Mouse (Mus musculus): Measurements from ENCODE around the gene Aqp8.

Aqp8 gene

DNA sequence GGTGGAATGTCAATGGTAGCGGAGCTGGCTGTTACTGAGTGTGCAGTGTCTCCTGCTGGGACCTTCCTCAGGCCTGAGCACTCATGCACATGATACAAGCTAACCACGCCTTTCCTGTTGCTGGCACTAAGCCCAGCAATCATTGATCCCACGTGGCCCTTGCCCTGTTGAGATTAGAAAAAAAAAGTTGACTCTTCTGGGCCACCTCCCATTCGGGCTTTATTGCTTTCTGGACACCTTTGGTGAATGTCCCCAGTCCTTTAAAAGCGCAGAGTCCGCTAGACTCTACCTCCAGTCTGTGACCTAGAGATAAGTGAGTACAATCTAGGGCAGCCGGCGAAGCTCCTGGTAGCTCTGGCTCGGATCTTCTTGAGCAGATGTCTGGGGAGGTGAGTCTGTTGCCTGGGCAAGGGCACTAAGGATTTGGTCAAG lies at the start of gene Aqp8:
TSS of gene Aqp8 (plus strand) at position 222 of the 432 bp plus-strand sequence.
- peak; percentile 83 for DNase-seq (ENCODE audit: low spot score in 2 of 2)

DNA sequence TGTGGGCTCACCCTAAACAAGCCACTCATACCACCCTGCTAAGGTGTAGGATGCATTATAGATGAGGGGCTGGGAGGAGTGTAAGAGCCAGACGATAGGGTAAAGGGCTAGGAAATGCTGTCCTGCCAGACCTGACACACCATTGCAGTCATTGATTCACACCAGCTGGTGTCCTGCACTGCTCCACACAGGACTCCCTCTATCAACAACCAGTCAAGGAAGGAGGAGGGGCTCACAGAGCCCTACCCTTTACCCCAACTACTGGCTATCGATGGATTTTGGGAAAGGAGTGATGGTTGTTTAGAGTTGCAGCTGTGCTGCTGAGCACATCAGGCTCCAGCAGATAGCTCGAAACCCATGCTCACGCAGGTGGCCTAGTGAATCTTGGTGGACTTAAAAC lies 45.3 kb upstream of the Aqp8 start:
- DNase-seq (ENCODE audit: low spot score in 2 of 2), result no peak

DNA sequence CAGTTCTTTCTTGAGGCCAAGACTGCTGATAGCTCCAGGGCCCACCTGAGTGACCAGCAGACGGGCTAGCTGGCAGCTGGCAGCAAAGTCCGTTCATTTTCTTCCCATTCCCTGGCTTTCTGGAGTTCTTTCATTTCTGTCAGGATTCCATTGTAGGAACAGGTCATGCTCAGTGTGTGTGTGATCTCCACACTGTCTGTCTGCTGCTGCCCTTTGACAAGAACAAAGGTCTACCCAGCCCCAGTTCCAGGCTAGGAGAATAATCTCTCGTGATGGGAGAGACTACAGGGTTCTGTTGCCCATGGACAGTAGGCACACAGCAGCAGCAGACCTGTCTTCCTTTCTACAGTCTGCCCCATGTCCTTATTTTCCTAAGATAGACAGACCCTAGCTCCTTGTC lies 44.4 kb upstream of the Aqp8 start:
- DNase-seq (ENCODE audit: low spot score in 2 of 2), result no peak

DNA sequence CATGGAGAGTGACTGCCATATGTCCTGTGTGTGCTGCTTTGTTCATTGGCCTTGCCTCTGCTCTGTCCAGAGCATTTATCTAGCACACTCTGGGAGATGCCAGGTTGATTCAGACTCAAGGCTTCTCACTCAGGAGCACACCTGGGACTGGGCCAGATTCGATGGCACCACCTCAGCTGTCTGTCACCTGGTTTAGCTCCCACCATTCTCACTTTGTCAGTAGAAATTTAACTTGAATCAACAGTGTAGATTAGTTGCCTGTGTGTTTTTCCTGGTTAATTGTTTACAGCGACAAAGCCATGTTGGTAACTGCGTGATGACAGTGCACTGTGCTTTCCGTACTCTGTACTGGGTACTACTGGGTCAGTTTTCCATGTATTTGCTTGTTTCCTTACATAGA lies 42.1 kb upstream of the Aqp8 start:
- no peak for DNase-seq (ENCODE audit: low spot score in 2 of 2)

DNA sequence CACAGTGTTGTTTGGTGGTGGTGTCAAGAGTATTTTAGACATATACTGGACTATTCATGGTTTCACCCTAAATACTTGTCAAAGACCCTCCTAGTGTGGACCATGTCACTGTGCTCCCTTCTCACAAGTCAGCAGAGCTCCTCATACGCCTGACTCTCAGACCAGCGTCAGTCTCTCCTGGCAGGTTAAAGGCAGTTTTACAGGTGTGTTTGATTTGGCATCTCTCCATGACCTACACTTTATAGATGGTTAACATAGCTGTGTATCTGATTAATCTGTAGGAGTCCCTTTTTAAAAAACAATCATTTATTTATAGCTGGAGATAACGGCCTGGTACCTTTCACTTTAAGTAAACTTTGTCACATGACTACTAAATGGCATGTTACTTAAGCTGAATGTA lies 40.1 kb upstream of the Aqp8 start:
- no peak for DNase-seq (ENCODE audit: low spot score in 2 of 2)

DNA sequence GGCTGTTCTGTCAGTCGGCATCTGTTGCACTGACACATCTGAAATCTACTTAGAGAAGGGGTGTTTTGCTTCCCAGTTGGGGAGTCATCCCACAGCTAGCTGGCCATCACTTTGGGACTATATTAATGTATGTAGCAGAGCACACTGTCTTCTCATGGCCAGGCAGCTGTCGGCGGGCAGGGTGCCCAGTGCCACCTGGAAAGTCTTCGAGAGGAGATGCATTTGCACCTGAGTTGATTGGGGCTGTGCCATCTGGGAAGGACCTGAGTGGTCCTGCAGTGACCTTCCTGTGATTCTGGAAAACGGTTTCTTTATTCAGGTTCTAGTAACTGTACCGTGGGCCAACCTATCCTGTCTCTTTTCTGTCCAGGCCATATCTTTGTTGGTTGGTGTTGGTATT lies 37.8 kb upstream of the Aqp8 start:
- DNase-seq (ENCODE audit: low spot score in 2 of 2), result no peak

DNA sequence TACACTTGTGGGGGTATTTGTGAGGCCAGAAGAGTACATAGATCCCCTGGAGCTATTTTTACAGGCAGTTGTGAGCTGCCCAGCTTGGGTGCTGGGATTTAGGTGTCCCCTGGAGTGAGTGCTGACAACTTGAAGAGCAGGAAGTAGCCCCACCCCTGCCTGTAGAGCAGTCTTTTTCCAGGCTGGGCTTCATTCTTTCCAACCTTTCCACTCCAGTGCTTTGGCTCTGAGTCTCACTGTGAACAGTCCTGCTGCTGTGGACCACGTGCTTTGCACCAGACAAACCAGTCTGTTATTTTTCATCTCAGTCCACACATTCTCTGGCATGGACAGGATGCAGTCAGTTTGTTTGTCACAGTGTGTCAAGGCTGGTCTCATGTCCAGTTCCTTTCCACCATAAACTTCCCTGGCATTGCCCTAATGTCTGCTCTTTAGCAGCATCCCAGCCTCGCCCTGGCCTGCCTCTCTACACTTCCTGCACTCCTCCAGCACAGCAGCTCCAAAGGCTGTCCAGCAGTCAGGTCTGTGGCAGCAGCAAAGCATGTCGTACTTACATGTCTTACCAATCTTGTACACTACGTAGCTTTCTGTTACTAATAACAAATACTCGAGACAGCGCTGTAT lies 36.8 kb upstream of the Aqp8 start:
- no peak for DNase-seq (ENCODE audit: low spot score in 2 of 2)

DNA sequence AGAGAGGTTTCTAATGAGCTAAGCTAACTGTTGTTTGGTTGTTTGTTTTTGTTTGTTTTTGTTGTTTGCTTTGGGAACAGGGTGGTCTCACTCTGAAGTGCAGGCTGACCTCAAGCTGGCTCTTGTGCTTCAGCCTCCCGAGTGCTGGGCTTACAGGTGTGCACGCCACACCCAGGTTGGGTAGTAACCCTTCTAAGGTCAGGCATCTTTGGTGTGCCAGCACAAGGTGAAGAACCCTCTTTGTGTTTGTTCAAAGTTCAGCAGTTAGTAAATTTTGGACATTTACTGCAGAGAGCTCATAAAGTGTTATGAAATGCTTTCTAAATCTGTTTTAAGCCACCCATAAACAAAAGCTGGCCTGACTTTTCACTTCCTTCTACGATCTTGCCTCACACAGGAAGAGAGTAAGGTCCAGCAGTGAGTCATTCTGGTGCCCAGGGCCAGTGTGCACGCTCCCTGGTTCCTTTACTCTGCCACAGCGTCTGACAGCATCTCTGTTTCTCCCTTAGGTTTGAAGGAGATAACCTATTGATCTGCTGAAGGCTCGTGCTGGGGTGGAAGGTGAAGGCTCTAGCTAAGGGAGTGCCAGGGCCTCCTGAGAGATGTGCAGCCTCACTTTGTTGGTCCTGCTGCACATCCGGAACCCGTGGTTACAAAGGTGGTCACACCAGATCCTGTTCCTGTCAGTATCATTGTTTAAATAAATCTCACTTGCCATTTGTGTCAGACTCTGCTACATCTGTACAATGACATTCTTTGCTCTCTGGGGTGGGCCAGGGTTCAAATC lies 32.3 kb upstream of the Aqp8 start:
- no peak for DNase-seq (ENCODE audit: low spot score in 2 of 2)

DNA sequence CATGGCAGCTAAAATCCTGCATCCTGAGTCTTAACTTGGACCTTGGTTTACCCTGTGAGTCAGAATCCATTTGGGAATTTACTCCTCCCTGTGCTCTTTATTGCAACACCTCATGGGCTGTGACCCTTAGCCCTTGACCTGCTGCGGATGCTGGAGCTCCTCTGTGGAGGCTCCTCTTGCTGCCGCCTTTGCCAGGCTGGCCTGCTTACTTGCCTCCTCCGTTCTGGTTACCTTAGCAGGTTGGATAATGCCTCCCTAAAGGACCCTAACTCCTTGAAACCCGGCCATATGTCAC lies 31.7 kb upstream of the Aqp8 start:
- no peak for DNase-seq (ENCODE audit: low spot score in 2 of 2)

DNA sequence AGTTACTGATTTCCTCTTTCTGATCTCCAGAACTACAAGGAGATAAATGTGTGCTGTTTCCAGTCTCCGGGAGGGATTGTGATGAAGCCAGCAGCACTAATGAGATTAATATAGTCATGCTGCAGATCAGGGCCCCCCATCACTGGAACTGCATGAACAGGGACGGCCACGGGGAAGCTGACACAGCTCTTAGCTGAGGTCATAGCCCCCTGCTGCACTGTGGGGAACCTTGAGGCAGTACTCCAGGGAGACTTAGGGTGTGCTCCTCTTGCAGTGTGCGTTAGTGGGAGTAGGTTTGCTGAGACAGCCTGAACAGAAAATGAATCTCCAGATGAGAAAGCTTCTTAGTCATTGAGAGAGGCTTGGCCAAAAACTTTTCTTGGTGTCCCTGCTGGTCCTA lies 30.9 kb upstream of the Aqp8 start:
- DNase-seq (ENCODE audit: low spot score in 2 of 2), result no peak

DNA sequence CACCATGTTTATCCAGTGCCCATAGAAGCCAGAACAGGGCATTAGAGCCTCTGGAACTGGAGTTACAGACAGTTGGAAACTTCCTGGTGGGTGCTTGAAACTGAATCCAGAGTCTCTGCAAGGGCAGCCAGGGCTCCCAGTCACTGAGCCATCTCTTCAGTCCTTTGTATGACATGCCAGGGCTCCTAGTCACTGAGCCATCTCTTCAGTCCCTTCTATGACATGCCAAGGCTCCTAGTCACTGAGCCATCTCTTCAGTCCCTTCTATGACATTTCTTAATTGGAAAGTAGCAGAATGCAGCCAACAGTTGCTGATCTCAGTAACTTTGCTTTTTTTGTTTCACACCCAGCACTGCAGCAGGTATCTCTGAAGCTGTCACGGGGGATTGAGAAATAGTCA lies 20.0 kb upstream of the Aqp8 start:
- no peak for DNase-seq (ENCODE audit: low spot score in 2 of 2)

DNA sequence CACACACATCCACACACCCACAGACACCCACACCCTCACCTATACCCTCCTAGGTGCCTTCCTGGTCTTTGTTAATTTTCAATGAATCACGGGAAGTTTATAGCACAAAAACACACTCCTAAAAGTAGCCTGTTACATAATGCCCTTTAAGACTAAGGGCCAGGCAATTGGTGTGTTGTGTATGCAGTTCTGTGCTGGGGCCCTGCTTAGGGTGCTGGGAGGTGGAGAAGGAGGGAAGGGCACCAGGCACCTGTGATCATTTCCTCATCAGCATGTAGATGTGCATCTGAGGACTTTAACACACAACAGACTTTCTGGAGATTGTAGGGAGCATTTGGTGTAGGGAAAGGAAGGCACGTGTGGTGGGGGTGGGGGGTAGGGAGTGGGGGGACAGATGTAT lies 13.3 kb upstream of the Aqp8 start:
- DNase-seq (ENCODE audit: low spot score in 2 of 2), result no peak

DNA sequence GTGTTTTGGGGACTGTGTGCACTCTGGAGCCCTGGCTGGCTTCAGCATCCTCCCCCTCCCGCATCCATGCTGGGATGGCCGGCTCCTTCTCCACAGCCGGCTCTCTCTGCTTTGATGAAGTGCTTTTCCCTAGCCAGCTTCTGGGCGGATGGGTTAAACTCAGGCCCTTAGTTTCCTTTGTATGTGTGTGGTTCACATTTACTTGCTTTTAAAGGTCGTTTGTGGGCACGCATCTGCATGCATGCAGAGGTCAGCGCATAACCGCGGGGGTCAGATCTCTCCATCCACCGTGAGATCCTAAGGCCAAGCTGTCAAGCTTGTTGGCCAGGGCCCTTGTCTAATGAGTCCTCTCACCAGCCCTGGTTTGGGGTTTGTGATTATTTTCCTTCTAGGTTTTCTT lies 12.4 kb upstream of the Aqp8 start:
- no peak for DNase-seq (ENCODE audit: low spot score in 2 of 2)

DNA sequence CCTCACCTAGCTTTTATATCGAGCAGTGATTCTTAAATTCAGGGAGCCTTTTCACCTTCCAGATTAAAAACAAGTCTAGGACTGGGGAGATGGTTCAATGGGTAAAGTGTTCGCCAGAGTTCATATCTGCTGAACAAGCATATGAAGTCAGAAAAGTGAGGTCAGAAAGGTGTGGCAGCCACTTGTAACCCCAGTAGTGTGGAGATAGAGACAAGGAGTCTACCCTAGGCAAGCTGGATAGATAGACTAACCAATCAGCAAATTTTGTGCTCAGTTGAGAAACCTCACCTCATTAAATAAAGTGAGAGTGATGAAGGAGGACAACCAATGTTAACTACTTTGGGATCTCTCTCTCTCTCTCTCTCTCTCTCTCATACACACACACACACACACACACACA lies 11.6 kb upstream of the Aqp8 start:
- no peak for DNase-seq (ENCODE audit: low spot score in 2 of 2)

DNA sequence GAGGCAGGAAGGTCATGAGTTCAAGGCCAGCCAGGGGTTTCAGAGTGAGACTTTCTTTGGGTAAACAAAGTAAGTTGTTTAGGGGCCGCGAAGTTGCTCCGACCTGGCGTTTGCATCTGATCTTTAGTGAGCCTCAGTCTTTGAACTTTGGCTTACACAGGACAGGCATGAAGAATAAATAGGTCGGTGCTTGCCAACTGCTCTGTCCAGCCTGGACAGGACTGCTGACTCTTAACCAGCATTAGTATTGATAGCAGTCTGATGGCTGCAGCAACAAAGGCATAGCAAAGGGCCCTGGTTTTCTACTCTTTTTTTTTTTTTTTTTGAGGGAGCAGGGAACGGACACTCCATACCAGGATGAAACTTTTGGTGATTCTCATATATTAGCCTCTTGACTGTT lies 9.5 kb upstream of the Aqp8 start:
- DNase-seq (ENCODE audit: low spot score in 2 of 2), result no peak

DNA sequence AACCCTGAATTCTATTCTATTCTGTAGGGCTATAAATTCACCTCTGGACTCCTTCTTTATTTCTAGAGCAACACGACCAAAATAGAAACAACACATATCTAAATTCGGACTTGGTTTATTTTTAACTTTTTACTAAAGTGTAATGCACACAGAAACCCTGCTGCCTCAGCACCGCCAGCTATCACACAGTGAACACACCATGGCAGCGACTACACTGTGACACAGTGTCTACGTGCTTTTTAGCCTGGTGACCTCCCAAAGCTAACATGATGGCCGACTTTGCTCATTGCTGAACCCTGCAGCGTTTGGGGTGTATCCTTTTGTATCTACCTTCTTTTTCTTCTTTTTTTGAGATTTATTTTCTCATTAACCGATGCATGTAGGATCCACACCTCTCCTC lies 9.0 kb upstream of the Aqp8 start:
- DNase-seq (ENCODE audit: low spot score in 2 of 2), result no peak

DNA sequence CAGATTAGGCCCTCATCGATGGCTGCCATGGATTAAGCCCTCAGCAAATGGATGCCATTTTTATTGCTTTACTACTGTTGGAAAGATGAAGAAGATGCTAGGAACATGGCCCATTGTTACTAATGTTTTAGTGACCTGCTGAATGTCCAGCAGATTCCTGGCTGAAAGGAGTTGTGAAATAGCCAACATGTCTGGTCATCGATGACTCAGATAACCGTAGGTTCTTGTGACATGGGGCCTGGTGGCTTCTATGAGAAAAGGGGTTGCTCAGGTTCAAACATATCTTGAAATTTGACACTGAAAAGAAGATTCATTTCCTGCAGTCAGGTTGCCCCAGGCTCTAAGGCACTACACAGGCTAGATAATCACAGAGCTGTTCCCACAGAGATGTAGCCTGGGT lies 7.0 kb upstream of the Aqp8 start:
- no peak for DNase-seq (ENCODE audit: low spot score in 2 of 2)

DNA sequence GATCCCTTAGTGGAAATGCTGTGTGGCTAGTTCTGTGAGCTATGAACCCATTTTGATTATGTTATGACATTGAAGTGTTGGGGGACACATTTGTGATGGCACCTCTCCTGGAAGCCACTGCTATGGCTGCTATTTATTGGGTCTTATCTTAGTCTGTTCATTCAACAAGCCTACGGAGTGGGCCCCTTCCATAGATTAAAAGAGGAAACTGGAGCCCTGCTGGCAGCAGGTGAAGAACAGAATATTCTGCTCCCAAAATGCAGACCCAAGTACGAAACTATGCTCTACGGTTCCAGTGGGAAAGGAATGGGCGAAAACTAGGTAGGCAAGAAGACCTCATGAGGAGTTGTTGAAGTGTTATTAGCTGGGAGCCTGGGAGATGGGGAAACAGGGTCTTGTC lies 3.8 kb upstream of the Aqp8 start:
- DNase-seq (ENCODE audit: low spot score in 2 of 2), result no peak

DNA sequence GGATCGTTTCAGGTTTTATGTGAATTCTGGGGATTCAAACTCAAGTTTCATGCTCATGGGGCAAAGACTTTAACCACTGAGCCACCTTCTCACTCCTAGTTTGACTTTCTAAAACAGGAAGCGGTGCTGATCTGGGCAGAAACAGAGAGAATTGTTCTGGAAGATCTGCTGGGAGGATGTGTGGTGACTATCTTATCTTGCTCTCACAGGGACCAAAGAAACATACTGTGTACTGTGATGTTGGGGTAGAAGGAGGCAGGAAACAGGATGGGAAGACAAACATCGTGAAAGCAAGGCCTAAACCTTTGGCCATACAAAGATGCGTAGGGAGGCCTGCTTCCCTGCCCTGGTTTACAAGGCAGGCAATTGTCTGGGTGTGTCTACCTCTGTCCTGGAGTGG lies 2.8 kb upstream of the Aqp8 start:
- no peak for DNase-seq (ENCODE audit: low spot score in 2 of 2)

DNA sequence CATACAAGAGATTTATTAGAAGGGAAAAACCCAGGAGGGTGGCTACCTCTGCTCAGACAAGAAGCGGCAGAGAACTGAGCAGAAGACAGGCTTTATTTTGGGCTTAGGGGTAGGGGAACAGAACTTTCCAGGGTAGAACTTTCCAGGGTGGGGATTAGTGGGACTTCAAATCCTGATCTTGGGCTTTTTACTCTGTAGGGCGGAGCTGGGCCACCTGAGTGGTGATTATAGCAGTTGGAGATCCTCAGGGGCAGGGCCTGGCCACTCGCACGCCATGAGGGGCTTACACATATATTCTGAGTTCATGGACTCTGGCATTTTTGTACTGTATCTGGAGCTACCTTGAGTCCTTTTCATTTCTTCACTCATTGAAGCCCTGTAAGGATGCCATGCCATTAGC lies 775 bp upstream of the Aqp8 start:
- peak in 1 of 2 experiments; percentile 55 for DNase-seq (ENCODE audit: low spot score in 2 of 2)

DNA sequence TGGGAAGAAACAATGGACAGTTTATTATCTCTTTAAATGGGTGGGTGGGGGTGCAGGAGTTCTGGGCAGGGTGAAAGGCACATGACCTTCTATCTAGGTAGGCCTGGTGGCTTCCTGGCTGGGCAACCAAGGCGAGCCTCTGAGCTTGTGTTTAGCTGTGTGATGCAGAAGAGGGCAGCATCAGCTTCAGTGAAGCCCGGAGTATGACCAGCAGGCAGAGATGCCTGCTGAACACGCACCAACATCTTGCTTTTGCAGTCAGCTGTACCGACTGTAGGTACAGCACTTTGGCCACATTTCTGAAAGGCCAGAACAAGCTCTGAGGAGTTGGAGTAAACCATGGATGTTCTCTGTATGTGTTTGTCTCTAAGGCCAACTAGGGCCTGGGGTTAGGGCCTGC lies 1.5 kb downstream of the Aqp8 start:
- peak in 1 of 2 experiments; percentile 55 for DNase-seq (ENCODE audit: low spot score in 2 of 2)

DNA sequence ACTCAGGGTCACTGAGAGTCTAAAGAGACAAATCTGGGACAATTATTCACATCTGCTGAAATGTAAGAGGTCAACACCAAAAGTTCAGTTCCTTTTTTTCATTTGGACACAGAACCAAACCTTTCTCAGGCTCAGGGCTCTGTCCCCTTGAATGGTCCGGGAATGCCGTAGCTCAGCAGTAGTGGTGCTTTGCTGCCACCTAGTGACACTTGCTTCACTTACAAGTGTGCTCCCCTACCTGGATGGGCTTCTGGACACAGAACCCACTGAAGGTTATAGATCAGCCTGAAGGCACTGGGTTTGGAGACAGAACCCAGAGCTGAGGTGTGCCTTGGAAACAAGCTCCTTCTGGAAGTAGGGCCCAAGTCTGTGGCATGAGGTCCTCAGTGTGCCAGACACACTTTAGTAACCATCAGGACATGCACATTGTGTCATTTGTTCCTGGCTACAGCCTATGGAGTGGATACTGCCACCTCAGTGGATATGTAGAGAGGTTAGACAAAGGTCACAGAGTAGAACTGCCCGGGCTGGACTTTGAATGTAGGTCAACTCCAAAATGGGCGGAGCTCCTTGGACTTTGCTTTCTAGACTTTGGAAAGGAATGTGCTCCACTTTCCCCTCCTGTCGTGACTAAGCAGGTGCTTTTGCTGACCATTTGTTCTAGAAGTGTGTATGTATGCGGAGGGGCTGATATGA lies 3.7 kb downstream of the Aqp8 start:
- peak; percentile 57 to 74 for DNase-seq (ENCODE audit: low spot score in 2 of 2)

DNA sequence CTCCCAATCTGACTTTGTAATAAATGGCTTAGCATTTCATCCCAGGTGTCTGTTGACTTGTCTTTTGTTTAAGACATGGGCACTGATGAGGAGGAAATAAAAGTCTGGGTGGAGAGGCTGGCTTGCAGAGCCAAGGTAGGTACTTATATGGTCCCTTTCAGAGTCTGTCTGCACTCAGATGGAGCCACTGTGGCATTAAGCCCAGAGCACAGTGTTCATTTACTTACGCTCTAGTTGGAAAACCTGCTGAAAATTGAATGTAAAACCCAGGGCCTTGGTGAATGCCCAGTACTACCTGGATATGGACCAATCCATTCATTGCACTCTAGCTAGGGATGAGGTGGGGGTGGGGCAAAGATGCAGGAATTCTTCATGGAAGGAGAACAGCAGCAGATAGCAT lies 5.9 kb downstream of the Aqp8 start:
- DNase-seq (ENCODE audit: low spot score in 2 of 2), result peak in 1 of 2 experiments; percentile 29

All from spleen, postnatal 4 days (tissue).